Mouse (Mus musculus): ENCODE data around the gene Wipi2.
A peak's percentile ranks its signal among the peaks of the same experiment; 100 is the strongest.

- no peak for TF ChIP-seq CTCF (IDR thresholded peaks at IDR 0.05; ENCODE audit: low read depth, low read length)
- peak; percentile 51; the same call in 1 of the 2 replicates for TF ChIP-seq TAL1 (conservative IDR thresholded peaks at IDR 0.05; ENCODE audit: low read depth, low read length)
- no peak for TF ChIP-seq GATA1 (IDR thresholded peaks at IDR 0.05; ENCODE audit: borderline replicate concordance, low read length)
- TF ChIP-seq POLR2AphosphoS5 (IDR thresholded peaks at IDR 0.05; ENCODE audit: insufficient replicate concordance, low read depth, low read length) = no peak
Measured at GRCm38 (mm10) chr5:142650794-142651497, 23.4 kb downstream of the Wipi2 start.
